In the genomic region with DNA sequence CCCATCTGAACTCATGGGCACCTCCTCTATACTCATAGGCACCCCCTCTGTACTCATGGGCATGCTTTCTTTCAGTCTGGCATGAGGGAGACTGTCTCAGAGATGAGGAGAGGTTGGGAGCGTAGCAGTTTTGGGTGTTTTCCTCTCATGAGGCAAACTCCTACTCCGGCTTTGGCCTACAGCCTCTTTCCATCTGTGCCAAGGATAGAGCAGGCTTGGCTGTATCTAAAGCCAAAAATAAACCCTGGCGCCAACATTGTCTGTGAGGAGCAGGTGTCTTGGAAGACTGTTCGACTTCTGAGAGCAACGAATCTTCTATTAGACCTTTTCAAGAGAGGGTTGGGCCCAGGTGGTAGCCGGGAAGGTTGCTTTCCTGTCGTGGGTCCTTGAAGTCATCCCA, we compare ENCODE assay signal across 8 mouse cellular contexts.
DNase-seq lines count a peak whose midpoint lies in the region; ATAC-seq lines count a peak whose summit lies in the region.

No protein-coding gene starts in this region.

- ATAC-seq in frontal cortex, adult (ENCODE audit: low TSS enrichment) = peak; percentile 72

- peak; percentile 89 for DNase-seq in brain, adult 2 months (ENCODE audit: low read depth, low spot score)
- peak; percentile 69 for DNase-seq in cerebellum, adult 11-12 months
- peak; percentile 38 for DNase-seq in cerebellum, adult 8-10 months
- DNase-seq in cerebellum, postnatal 10 days = peak; percentile 27 to 44
- DNase-seq in cerebellum, postnatal 36 days = peak; percentile 18 to 35
- DNase-seq in heart, adult 18-20 months = peak; percentile 22 to 42
- DNase-seq in telencephalon, adult 2 months (ENCODE audit: low read depth, low spot score) = peak; percentile 17

Comparison
In these comparisons a context has a peak if more than half of its experiments do, and no peak if none do; other contexts are left out.
1. Peak in every context shown above with its lines: DNase-seq and ATAC-seq.
2. DNase-seq: peak in every context shown above with its lines; median percentile 89 in brain, adult 2 months; 69 in cerebellum, adult 11-12 months; 38 in cerebellum, adult 8-10 months; 36 in cerebellum, postnatal 10 days; 32 in heart, adult 18-20 months; 26 in cerebellum, postnatal 36 days; 17 in telencephalon, adult 2 months.